Mouse (Mus musculus): ENCODE data around the gene Rdh16f1. TPM values are rescaled to one million over a fixed set of nuclear protein-coding genes. Genes with fewer than 3 reads are reported as not detected.
A peak's percentile ranks its signal among the peaks of the same experiment; 100 is the strongest.
"Not testable (repeated sequence)": the region's sequence is repeated elsewhere in the genome, so short reads cannot be mapped to it uniquely, and the experiment has no call there.

The Rdh16f1 gene
- polyA plus RNA-seq, 1 experiment from 2014 or later, result not detected

- H3K4me3 ChIP-seq, result no peak within 1 kb of the TSS
- H3K36me3 ChIP-seq, result peaks cover 14% of the 10 kb centered on the region
- no peak for ATAC-seq (ENCODE audit: low FRiP score, low read depth)
- H3K9me3 ChIP-seq, result no peaks in the 10 kb centered on the region
- 0 out of 2 replicates have a peak, but pooled peaks cover 6% of the 10 kb centered on the region for H3K4me1 ChIP-seq (replicated peaks)
- H3K4me2 ChIP-seq, result peak within 1 kb of the TSS; percentile 36
- H3K27ac ChIP-seq (replicated peaks), result no peak within 1 kb of the TSS
- WGBS, result 57% methylated on average over 8 of the region's 8 CpGs
- no peak within 1 kb of the TSS for H3K9ac ChIP-seq
- H3K27me3 ChIP-seq, result no peaks in the 10 kb centered on the region
Measured at GRCm38 (mm10) chr10:127751548-127751947, 8.0 kb upstream of the Rdh16f1 start, which contains the start of gene Gpr182. Gene Gpr182 (minus strand): TSS chr10:127751732.

GRCm38 (mm10) chr10:127754566-127755166 lies 4.9 kb upstream of the Rdh16f1 start:
- Histone ChIP-seq H3K4me2 (no peak overlapping the region), H3K9ac (no peak overlapping the region), H3K27me3 (no peaks in the 10 kb centered on the region), H3K27ac (replicated peaks) (no peak overlapping the region), H3K9me3 (no peaks in the 10 kb centered on the region), H3K4me1 (replicated peaks) (0 out of 2 replicates have a peak, but pooled peaks cover 2% of the 10 kb centered on the region), H3K4me3 (no peak overlapping the region), H3K36me3 (no peaks in the 10 kb centered on the region)
- 76% methylated on average over 6 of the region's 6 CpGs for WGBS
- no peak for ATAC-seq (ENCODE audit: low FRiP score, low read depth)

- no peaks in the 10 kb centered on the region for H3K27me3 ChIP-seq
- no peak overlapping the region for H3K4me2 ChIP-seq
- no peak overlapping the region for H3K9ac ChIP-seq
- H3K27ac ChIP-seq (replicated peaks), result no peak overlapping the region
- WGBS, result 72% methylated on average over 3 of the region's 3 CpGs
- H3K4me1 ChIP-seq (replicated peaks), result no peaks in the 10 kb centered on the region
- H3K36me3 ChIP-seq, result no peaks in the 10 kb centered on the region
- no peak overlapping the region for H3K4me3 ChIP-seq
- no peak for ATAC-seq (ENCODE audit: low FRiP score, low read depth)
- H3K9me3 ChIP-seq, result no peaks in the 10 kb centered on the region
Measured at GRCm38 (mm10) chr10:127755246-127755645, 4.3 kb upstream of the Rdh16f1 start.

- H3K36me3 ChIP-seq, result no peaks in the 10 kb centered on the region
- H3K4me3 ChIP-seq, result peak overlapping the region; percentile 9; the same call in 1 of the 2 replicates
- no peaks in the 10 kb centered on the region for H3K4me1 ChIP-seq (replicated peaks)
- peak overlapping the region; percentile 33 for H3K4me2 ChIP-seq
- no peak overlapping the region for H3K27ac ChIP-seq (replicated peaks)
- H3K9me3 ChIP-seq, result no peaks in the 10 kb centered on the region
- 53% methylated on average over 18 of the region's 18 CpGs for WGBS
- H3K9ac ChIP-seq, result no peak overlapping the region
- ATAC-seq (ENCODE audit: low FRiP score, low read depth), result no peak
- H3K27me3 ChIP-seq, result no peaks in the 10 kb centered on the region
Measured at GRCm38 (mm10) chr10:127755770-127756468, 3.7 kb upstream of the Rdh16f1 start.

GRCm38 (mm10) chr10:127762926-127763325 lies 3.3 kb downstream of the Rdh16f1 start:
- 92% methylated on average over 10 of the region's 10 CpGs for WGBS
- not testable (repeated sequence) for H3K9me3 ChIP-seq; H3K27ac ChIP-seq (replicated peaks); H3K36me3 ChIP-seq; H3K9ac ChIP-seq; H3K4me2 ChIP-seq; H3K27me3 ChIP-seq; H3K4me1 ChIP-seq (replicated peaks); ATAC-seq (ENCODE audit: low FRiP score, low read depth); H3K4me3 ChIP-seq

- Histone ChIP-seq H3K9ac (no peak overlapping the region), H3K27ac (replicated peaks) (no peak overlapping the region), H3K27me3 (no peaks in the 10 kb centered on the region), H3K4me1 (replicated peaks) (no peaks in the 10 kb centered on the region), H3K36me3 (no peaks in the 10 kb centered on the region), H3K4me2 (no peak overlapping the region), H3K9me3 (no peaks in the 10 kb centered on the region), H3K4me3 (no peak overlapping the region)
- whole genome bisulfite sequencing, result 65% methylated on average over 12 of the region's 12 CpGs
- no peak for ATAC-seq (ENCODE audit: low FRiP score, low read depth)
Measured at GRCm38 (mm10) chr10:127763914-127764680, 4.5 kb downstream of the Rdh16f1 start.

GRCm38 (mm10) chr10:127766564-127766963 lies 7.0 kb downstream of the Rdh16f1 start:
- H3K9me3 ChIP-seq, result no peaks in the 10 kb centered on the region
- ATAC-seq (ENCODE audit: low FRiP score, low read depth), result no peak
- H3K36me3 ChIP-seq, result no peaks in the 10 kb centered on the region
- no peak overlapping the region for H3K4me2 ChIP-seq
- H3K9ac ChIP-seq, result no peak overlapping the region
- no peak overlapping the region for H3K27ac ChIP-seq (replicated peaks)
- no peak overlapping the region for H3K4me3 ChIP-seq
- no peaks in the 10 kb centered on the region for H3K27me3 ChIP-seq
- WGBS, result 85% methylated on average over 1 of the region's 1 CpGs
- no peaks in the 10 kb centered on the region for H3K4me1 ChIP-seq (replicated peaks)

- WGBS, result 88% methylated on average over 2 of the region's 2 CpGs
- Histone ChIP-seq H3K4me2 (no peak within 1 kb of the TSS), H3K4me1 (replicated peaks) (no peaks in the 10 kb centered on the region), H3K4me3 (no peak within 1 kb of the TSS), H3K9ac (no peak within 1 kb of the TSS), H3K27me3 (no peaks in the 10 kb centered on the region), H3K27ac (replicated peaks) (no peak within 1 kb of the TSS), H3K9me3 (no peaks in the 10 kb centered on the region), H3K36me3 (no peaks in the 10 kb centered on the region)
- ATAC-seq (ENCODE audit: low FRiP score, low read depth), result no peak
Measured at GRCm38 (mm10) chr10:127776011-127776410, 16.4 kb downstream of the Rdh16f1 start, which contains the start of gene Rdh9. Gene Rdh9 (plus strand): TSS chr10:127776386.

- not testable (repeated sequence) for ATAC-seq (ENCODE audit: low FRiP score, low read depth); H3K9me3 ChIP-seq; H3K36me3 ChIP-seq; H3K27me3 ChIP-seq; H3K27ac ChIP-seq (replicated peaks); H3K9ac ChIP-seq; H3K4me3 ChIP-seq; H3K4me1 ChIP-seq (replicated peaks); H3K4me2 ChIP-seq
- WGBS, result 95% methylated on average over 17 of the region's 17 CpGs
Measured at GRCm38 (mm10) chr10:127782321-127782720, 22.7 kb downstream of the Rdh16f1 start.

GRCm38 (mm10) chr10:127785411-127785810 lies 25.8 kb downstream of the Rdh16f1 start:
- H3K9me3 ChIP-seq; H3K4me2 ChIP-seq; H3K9ac ChIP-seq; H3K36me3 ChIP-seq; ATAC-seq (ENCODE audit: low FRiP score, low read depth); H3K4me1 ChIP-seq (replicated peaks); H3K4me3 ChIP-seq; H3K27ac ChIP-seq (replicated peaks); H3K27me3 ChIP-seq: not testable (repeated sequence)
- WGBS, result 86% methylated on average over 1 of the region's 1 CpGs

- WGBS, result 65% methylated on average over 1 of the region's 1 CpGs
- H3K4me2 ChIP-seq, result no peak overlapping the region
- no peak overlapping the region for H3K9ac ChIP-seq
- no peaks in the 10 kb centered on the region for H3K36me3 ChIP-seq
- no peak overlapping the region for H3K27ac ChIP-seq (replicated peaks)
- H3K9me3 ChIP-seq, result no peaks in the 10 kb centered on the region
- no peaks in the 10 kb centered on the region for H3K27me3 ChIP-seq
- no peak overlapping the region for H3K4me3 ChIP-seq
- no peaks in the 10 kb centered on the region for H3K4me1 ChIP-seq (replicated peaks)
- ATAC-seq (ENCODE audit: low FRiP score, low read depth), result no peak
Measured at GRCm38 (mm10) chr10:127799295-127799694, 39.7 kb downstream of the Rdh16f1 start.

GRCm38 (mm10) chr10:127800891-127801290 lies 41.3 kb downstream of the Rdh16f1 start, which contains the start of gene Rdh16:
Gene Rdh16 (plus strand): TSS chr10:127801152.
- Histone ChIP-seq H3K9ac (no peak within 1 kb of the TSS), H3K27ac (replicated peaks) (no peak within 1 kb of the TSS), H3K4me1 (replicated peaks) (no peaks in the 10 kb centered on the region), H3K27me3 (no peaks in the 10 kb centered on the region), H3K4me2 (no peak within 1 kb of the TSS), H3K9me3 (no peaks in the 10 kb centered on the region), H3K36me3 (no peaks in the 10 kb centered on the region), H3K4me3 (no peak within 1 kb of the TSS)
- ATAC-seq (ENCODE audit: low FRiP score, low read depth), result no peak
- WGBS, result 95% methylated on average over 6 of the region's 6 CpGs
